Mouse (Mus musculus) kidney, embryonic 15.5 days (tissue): Measurements from ENCODE around the gene Gm12184. TPM values are rescaled to one million over a fixed set of nuclear protein-coding genes. Genes with fewer than 3 reads are reported as not detected.
"Not testable (repeated sequence)": the region's sequence is repeated elsewhere in the genome, so short reads cannot be mapped to it uniquely, and the experiment has no call there.

Experiments used
- ATAC-seq: fragments of 200-750 bp; cut with Nextera tagmentation; replicated peaks from 2 replicates; pipeline ENCODE4 v1.8.0; 2017; ENCODE audit warnings: moderate TSS enrichment; ENCODE audit not compliant: low FRiP score
- H3K27ac ChIP-seq: fragments of 300-500 bp; sonication (generic); 2 replicates; pipeline ENCODE4 v1.5.1; 2015; ENCODE audit warnings: mild to moderate bottlenecking, inconsistent platforms
- H3K27me3 ChIP-seq: fragments of 300-500 bp; sonication (generic); 2 replicates; pipeline ENCODE4 v1.6.1; 2015; ENCODE audit warnings: inconsistent platforms
- H3K36me3 ChIP-seq: fragments of 300-500 bp; sonication (generic); 2 replicates; pipeline ENCODE4 v1.6.1; 2015; ENCODE audit warnings: inconsistent platforms
- H3K4me1 ChIP-seq: fragments of 300-500 bp; sonication (generic); 2 replicates; pipeline ENCODE4 v1.6.1; 2015; ENCODE audit warnings: inconsistent platforms
- H3K4me2 ChIP-seq: fragments of 300-500 bp; sonication (generic); 2 replicates; pipeline ENCODE4 v1.6.1; 2015; ENCODE audit warnings: moderate library complexity, mild to moderate bottlenecking, inconsistent platforms
- H3K4me3 ChIP-seq: fragments of 300-500 bp; sonication (generic); replicated peaks from 2 replicates; pipeline ENCODE4 v1.5.1; 2015; ENCODE audit warnings: mild to moderate bottlenecking, inconsistent platforms
- H3K9ac ChIP-seq: fragments of 300-500 bp; sonication (generic); 2 replicates; pipeline ENCODE4 v1.6.1; 2015; ENCODE audit warnings: mild to moderate bottlenecking, inconsistent platforms
- H3K9me3 ChIP-seq: fragments of 300-500 bp; sonication (generic); replicated peaks from 2 replicates; pipeline ENCODE4 v1.6.1; 2016; ENCODE audit warnings: inconsistent platforms
- WGBS: fragments of 180-500 bp; shearing (Covaris S2); methylation state at CpG from one replicate; pipeline ENCODE4 v1.1.7; 2015; ENCODE audit warnings: mixed read lengths; 5-methylcytosine and 5-hydroxymethylcytosine counted together
- polyA plus RNA-seq: library from polyadenylated mRNA; unstranded; fragments of >200 nt; fragmentation: Nextera tagmentation; extraction: Ambion mirVana; gene quantifications from 2 replicates; pipeline ENCODE4 v1.2.1, GENCODE M21; 2015

The Gm12184 gene
- polyA plus RNA-seq, result 1.6 and 2.9 TPM in 2 replicates

- ATAC-seq, result peak; percentile 83
- H3K4me1 ChIP-seq, result peaks cover 23% of the 10 kb centered on the region
- under 1% methylated on average over 52 of the region's 92 CpGs for WGBS
Measured at GRCm38 (mm10) chr11:48825979-48826751, at the start of gene Gm12184, which contains the start of gene Trim7. TSS of gene Gm12184 (minus strand) at chr11:48826655. TSS of gene Trim7 (plus strand) at chr11:48826140.

DNA sequence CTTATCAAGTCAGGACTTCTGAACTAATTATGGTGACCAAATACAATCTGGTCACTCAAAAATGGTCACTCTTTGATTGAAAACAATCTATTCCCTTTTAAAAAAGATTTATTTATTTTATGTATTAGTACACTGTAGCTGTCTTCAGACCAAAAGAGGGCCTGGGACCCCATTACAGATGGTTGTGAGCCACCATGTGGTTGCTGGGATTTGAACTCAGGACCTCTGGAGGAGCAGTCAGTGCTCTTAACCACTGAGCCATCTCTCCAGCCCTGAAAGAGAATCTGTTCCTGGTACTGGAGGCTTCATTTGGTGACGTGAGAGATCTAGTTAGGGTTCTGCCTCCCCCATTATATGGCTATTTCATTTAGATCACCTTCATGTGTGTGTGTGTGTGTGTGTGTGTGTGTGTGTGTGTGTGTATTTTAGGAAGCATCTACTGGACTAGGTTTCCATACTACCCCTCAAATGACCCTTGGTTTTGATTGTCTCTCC lies 48.9 kb upstream of the Gm12184 start:
- peaks cover 28% of the 10 kb centered on the region for H3K4me1 ChIP-seq
- WGBS, result 79% methylated on average over 1 of the region's 1 CpGs
- not testable (repeated sequence) for H3K36me3 ChIP-seq, H3K27me3 ChIP-seq, H3K9me3 ChIP-seq, H3K9ac ChIP-seq, H3K4me2 ChIP-seq, H3K4me3 ChIP-seq, H3K27ac ChIP-seq, ATAC-seq

More at GRCm38 (mm10) chr11:48825979-48826751, at the start of gene Gm12184, which contains the start of gene Trim7:
- not testable (repeated sequence) for H3K27me3 ChIP-seq, H3K9me3 ChIP-seq, H3K36me3 ChIP-seq
- peak within 1 kb of the TSS; percentile 52 for H3K4me3 ChIP-seq
- peak within 1 kb of the TSS; percentile 72 for H3K27ac ChIP-seq
- peak within 1 kb of the TSS; percentile 49 for H3K9ac ChIP-seq
- H3K4me2 ChIP-seq, result peak within 1 kb of the TSS; percentile 85

GRCm38 (mm10) chr11:48874465-48874864 lies 48.0 kb upstream of the Gm12184 start:
- H3K4me2 ChIP-seq, result no peak overlapping the region
- ATAC-seq, result no peak
- no peaks in the 10 kb centered on the region for H3K27me3 ChIP-seq
- no peak overlapping the region for H3K4me3 ChIP-seq
- H3K36me3 ChIP-seq, result no peaks in the 10 kb centered on the region
- H3K9me3 ChIP-seq, result no peaks in the 10 kb centered on the region
- H3K9ac ChIP-seq, result no peak overlapping the region
- WGBS, result under 1% methylated on average over 4 of the region's 4 CpGs
- no peak overlapping the region for H3K27ac ChIP-seq
- H3K4me1 ChIP-seq, result peaks cover 37% of the 10 kb centered on the region

GRCm38 (mm10) chr11:48873591-48874290 lies 47.3 kb upstream of the Gm12184 start:
- no peak overlapping the region for H3K9ac ChIP-seq
- no peak for ATAC-seq
- no peaks in the 10 kb centered on the region for H3K27me3 ChIP-seq
- H3K4me1 ChIP-seq, result peaks cover 43% of the 10 kb centered on the region
- 50% methylated on average over 10 of the region's 10 CpGs for WGBS
- H3K4me3 ChIP-seq, result no peak overlapping the region
- peak overlapping the region; percentile 45; the same call in 1 of the 2 replicates for H3K27ac ChIP-seq
- H3K9me3 ChIP-seq, result no peaks in the 10 kb centered on the region
- H3K36me3 ChIP-seq, result no peaks in the 10 kb centered on the region
- H3K4me2 ChIP-seq, result no peak overlapping the region

- 0 out of 2 replicates have a peak, but pooled peaks have one; percentile 5 for ATAC-seq
- no peak overlapping the region for H3K4me3 ChIP-seq
- peaks cover 43% of the 10 kb centered on the region for H3K4me1 ChIP-seq
- 0 out of 2 replicates have a peak overlapping the region, but pooled peaks have one; percentile 53 for H3K9ac ChIP-seq
- WGBS, result 71% methylated on average over 7 of the region's 7 CpGs
- H3K27ac ChIP-seq, result peak overlapping the region; percentile 76
- H3K9me3 ChIP-seq, result no peaks in the 10 kb centered on the region
- no peaks in the 10 kb centered on the region for H3K36me3 ChIP-seq
- H3K4me2 ChIP-seq, result peak overlapping the region; percentile 74; the same call in 1 of the 2 replicates
- no peaks in the 10 kb centered on the region for H3K27me3 ChIP-seq
Measured at GRCm38 (mm10) chr11:48872695-48873300, 46.3 kb upstream of the Gm12184 start.

DNA sequence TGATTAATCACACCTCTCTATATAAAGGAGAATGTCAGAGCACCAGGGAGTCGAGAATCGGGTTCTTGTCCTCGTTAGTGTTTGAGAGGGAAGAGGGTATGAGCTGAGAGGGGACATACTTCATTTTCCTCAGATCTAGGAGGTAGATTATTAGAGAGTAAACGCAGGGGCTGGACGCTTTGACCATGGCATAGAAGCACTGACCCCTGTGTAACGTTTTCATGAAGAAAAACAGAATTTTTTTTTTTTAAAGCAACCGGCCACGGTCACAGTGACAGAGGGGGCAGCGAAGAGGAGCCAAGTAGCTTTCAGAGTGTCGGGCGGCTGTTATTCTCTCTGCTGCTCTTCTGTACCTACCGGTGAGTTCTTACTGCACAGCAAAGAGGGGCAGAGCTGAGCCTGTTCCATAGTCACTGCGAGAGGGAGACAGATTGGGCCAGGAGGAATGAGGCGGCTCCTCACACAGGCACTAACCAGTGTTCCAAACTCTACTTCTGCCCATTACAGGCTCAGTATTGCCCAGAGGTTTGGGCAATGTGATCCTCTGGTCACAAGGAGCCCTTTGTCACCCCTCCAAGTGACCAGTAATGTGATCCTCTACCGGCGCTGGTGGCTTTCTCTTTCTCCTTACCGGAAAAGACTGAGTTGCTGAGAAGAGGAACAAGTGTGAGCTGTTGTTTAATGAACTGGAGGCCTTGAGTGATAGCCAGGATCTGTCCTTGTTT lies 45.5 kb upstream of the Gm12184 start:
- H3K4me3 ChIP-seq, result peak overlapping the region; percentile 43
- H3K9me3 ChIP-seq, result no peaks in the 10 kb centered on the region
- peak overlapping the region; percentile 76 for H3K27ac ChIP-seq
- H3K27me3 ChIP-seq, result no peaks in the 10 kb centered on the region
- no peaks in the 10 kb centered on the region for H3K36me3 ChIP-seq
- peak overlapping the region; percentile 53 for H3K9ac ChIP-seq
- WGBS, result 5% methylated on average over 17 of the region's 17 CpGs
- H3K4me1 ChIP-seq, result peaks cover 43% of the 10 kb centered on the region
- peak overlapping the region; percentile 74 for H3K4me2 ChIP-seq
- 0 out of 2 replicates have a peak, but pooled peaks have one; percentile 22 for ATAC-seq

GRCm38 (mm10) chr11:48871201-48871772 lies 44.8 kb upstream of the Gm12184 start, which contains the start of gene Irgm1:
TSS of gene Irgm1 (minus strand) at chr11:48871683.
- ATAC-seq, result peak; percentile 70
- peak within 1 kb of the TSS; percentile 43 for H3K4me3 ChIP-seq

DNA sequence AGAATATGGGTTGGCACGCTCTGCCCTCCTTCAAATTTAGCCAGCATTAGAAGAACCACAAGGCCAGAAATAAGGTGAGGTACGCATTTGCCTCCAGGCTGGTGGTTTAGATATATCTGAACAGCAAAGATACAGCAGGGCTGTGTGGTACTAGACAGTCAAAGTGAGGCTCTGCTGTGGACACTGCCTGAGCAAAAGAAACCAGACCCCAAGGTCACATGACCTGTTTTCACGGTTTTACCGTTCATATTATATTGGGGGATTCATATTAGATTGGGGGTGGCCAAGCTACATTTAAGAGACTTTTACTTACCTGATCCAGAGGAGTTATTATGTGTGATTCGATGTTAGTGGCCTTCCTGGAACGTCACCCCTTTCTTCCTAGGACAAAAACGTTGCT lies 44.3 kb upstream of the Gm12184 start:
- Histone ChIP-seq H3K27ac (peak overlapping the region; percentile 76), H3K4me1 (peaks cover 43% of the 10 kb centered on the region), H3K9me3 (no peaks in the 10 kb centered on the region), H3K36me3 (peaks cover 11% of the 10 kb centered on the region), H3K4me2 (peak overlapping the region; percentile 74), H3K4me3 (peak overlapping the region; percentile 43), H3K9ac (peak overlapping the region; percentile 53), H3K27me3 (no peaks in the 10 kb centered on the region)
- no peak for ATAC-seq
- 33% methylated on average over 7 of the region's 7 CpGs for WGBS

More at GRCm38 (mm10) chr11:48871201-48871772, 44.8 kb upstream of the Gm12184 start, which contains the start of gene Irgm1:
- 1% methylated on average over 19 of the region's 19 CpGs for WGBS
- H3K36me3 ChIP-seq, result peaks cover 6% of the 10 kb centered on the region
- peak within 1 kb of the TSS; percentile 74 for H3K4me2 ChIP-seq
- peak within 1 kb of the TSS; percentile 76 for H3K27ac ChIP-seq
- H3K9ac ChIP-seq, result peak within 1 kb of the TSS; percentile 53
- peaks cover 43% of the 10 kb centered on the region for H3K4me1 ChIP-seq
- no peaks in the 10 kb centered on the region for H3K27me3 ChIP-seq
- H3K9me3 ChIP-seq, result no peaks in the 10 kb centered on the region

DNA sequence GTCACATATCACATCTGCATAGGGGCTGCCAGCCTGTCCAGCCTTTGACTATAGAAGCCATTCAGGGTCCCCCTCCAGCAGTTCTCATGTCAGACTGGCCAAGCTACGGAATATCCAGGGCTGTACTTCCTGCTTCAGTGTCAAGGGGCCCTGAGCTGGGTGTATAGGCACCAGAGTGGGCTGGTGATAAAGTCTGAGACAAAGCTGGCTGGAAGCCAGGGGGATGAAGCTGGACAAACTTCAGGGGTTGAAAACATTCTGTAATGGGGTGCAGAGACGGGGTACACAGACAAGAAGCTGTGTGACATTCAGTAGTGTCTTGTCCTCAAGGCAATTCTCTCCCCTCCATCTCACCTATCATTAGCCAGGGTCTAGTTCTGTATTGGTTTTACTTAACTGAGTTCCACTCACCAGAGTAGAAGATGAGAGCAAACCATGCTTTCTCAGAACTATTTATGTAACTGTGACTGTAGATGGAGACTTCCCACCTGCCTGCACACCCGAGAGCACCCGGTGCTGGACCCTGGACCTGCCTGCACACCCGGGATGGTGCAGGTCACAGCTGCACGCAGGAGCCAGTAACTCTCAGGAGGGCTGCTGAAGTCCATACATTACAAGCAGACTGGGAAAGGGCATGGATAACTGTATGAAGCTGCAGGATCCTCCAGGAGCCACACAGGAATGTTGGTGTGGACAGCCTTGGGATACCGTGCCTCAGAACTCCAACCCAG lies 43.1 kb upstream of the Gm12184 start:
- 0 out of 2 replicates have a peak, but pooled peaks have one; percentile 19 for ATAC-seq
- Histone ChIP-seq H3K9me3 (no peaks in the 10 kb centered on the region), H3K4me1 (peaks cover 43% of the 10 kb centered on the region), H3K36me3 (peaks cover 18% of the 10 kb centered on the region), H3K27me3 (no peaks in the 10 kb centered on the region), H3K9ac (peak overlapping the region; percentile 16; the same call in 1 of the 2 replicates), H3K4me3 (peak overlapping the region; percentile 43), H3K4me2 (peak overlapping the region; percentile 74), H3K27ac (peak overlapping the region; percentile 63; the same call in 1 of the 2 replicates)
- 59% methylated on average over 7 of the region's 7 CpGs for WGBS

DNA sequence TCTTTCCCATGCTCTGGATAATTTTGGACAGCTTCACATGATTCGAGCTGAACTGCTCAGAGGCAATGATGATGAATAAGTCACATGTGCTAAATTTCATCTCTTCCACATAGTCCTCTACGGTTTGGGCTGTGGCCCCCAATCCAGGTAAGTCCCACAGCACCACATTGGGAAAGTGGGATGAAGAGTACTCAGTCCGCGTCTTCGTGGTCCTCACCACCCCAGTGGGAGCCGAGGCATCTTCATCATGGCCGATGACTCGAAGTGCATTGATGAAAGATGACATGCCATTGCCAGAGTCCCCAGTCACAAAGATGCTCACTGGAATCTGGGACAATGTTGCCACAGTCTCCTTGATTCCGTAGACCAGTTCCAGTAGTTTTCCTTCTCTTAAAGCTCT lies 40.0 kb upstream of the Gm12184 start:
- Histone ChIP-seq H3K36me3 (peaks cover 19% of the 10 kb centered on the region), H3K4me3 (no peak overlapping the region), H3K9ac (no peak overlapping the region), H3K4me1 (peaks cover 21% of the 10 kb centered on the region), H3K4me2 (no peak overlapping the region), H3K27ac (no peak overlapping the region), H3K27me3 (no peaks in the 10 kb centered on the region), H3K9me3 (no peaks in the 10 kb centered on the region)
- ATAC-seq, result no peak
- WGBS, result 97% methylated on average over 9 of the region's 9 CpGs
